Mouse (Mus musculus) heart, adult 2 months (tissue): Measurements from ENCODE around the gene Qprt. TPM values are rescaled to one million over a fixed set of nuclear protein-coding genes. Genes with fewer than 3 reads are reported as not detected.
A peak's percentile ranks its signal among the peaks of the same experiment; 100 is the strongest.

Experiments
- DNase-seq, 2 experiments: peaks; one replicate each; pipeline ENCODE4 v3.0.0; 2021
- H3K27ac ChIP-seq: fragments of 200-600 bp; 2 replicates; pipeline ENCODE4 v1.8.1; 2022
- H3K27me3 ChIP-seq: fragments of 200-500 bp; 2 replicates; pipeline ENCODE4 v1.6.1; 2012; ENCODE audit warnings: mild to moderate bottlenecking, low read length, inconsistent platforms, mixed read lengths; ENCODE audit not compliant: control insufficient read depth, insufficient read depth
- H3K36me3 ChIP-seq: fragments of 200-500 bp; 2 replicates; pipeline ENCODE4 v1.6.1; 2012; ENCODE audit warnings: low read length, inconsistent platforms; ENCODE audit not compliant: control insufficient read depth, insufficient read depth
- H3K4me1 ChIP-seq: fragments of 200-500 bp; 2 replicates; pipeline ENCODE4 v1.6.1; 2011; ENCODE audit warnings: low read length; ENCODE audit not compliant: control insufficient read depth, insufficient read depth
- H3K4me3 ChIP-seq: fragments of 200-600 bp; 2 replicates; pipeline ENCODE4 v1.8.1; 2022
- H3K79me2 ChIP-seq: fragments of 200-500 bp; replicated peaks from 2 replicates; pipeline ENCODE4 v1.6.1; 2012; ENCODE audit warnings: mild to moderate bottlenecking, inconsistent platforms, low read length, moderate library complexity, mixed read lengths; ENCODE audit not compliant: control insufficient read depth, insufficient read depth
- H3K9ac ChIP-seq: fragments of 200-500 bp; 2 replicates; pipeline ENCODE4 v1.6.1; 2012; ENCODE audit warnings: low read depth, mild to moderate bottlenecking, control low read depth, inconsistent platforms, low read length, mixed read lengths
- CTCF ChIP-seq: fragments of 200-600 bp; IDR thresholded peaks from 2 replicates; pipeline ENCODE4 v1.8.1; 2022; ENCODE audit warnings: antibody characterized with exemption, mild to moderate bottlenecking, moderate library complexity
- EP300 ChIP-seq: fragments of 200-500 bp; IDR thresholded peaks from 2 replicates; pipeline ENCODE4 v1.6.1; 2011; ENCODE audit warnings: low read depth, low read length, control low read depth; ENCODE audit not compliant: insufficient read depth
- POLR2A ChIP-seq: fragments of 200-500 bp; IDR thresholded peaks from 2 replicates; pipeline ENCODE4 v1.6.1; 2011; ENCODE audit warnings: mild to moderate bottlenecking, low read depth, low read length, control low read depth; ENCODE audit not compliant: insufficient read depth
- WGBS: fragments of 180-500 bp; shearing (Covaris S2); methylation state at CpG from one replicate; pipeline ENCODE4 v1.1.7; 2018; 5-methylcytosine and 5-hydroxymethylcytosine counted together
- intact Hi-C: fragments of 180-260 bp; cut with DNase I; formaldehyde crosslinking; loops from one replicate; pipeline ENCODE4 v1.15.1; 2025
- polyA plus RNA-seq: library from polyadenylated mRNA; depleted of rRNA; stranded (reverse); fragments of >200 nt; gene quantifications from 2 replicates; pipeline ENCODE4 v1.2.3, GENCODE M21; 2012
- total RNA-seq, 2 experiments: library from RNA; stranded (reverse); gene quantifications; 2 replicates each; pipeline ENCODE4 v1.2.3; 2021

Qprt gene
- total and polyA plus RNA-seq, 3 experiments, result 0.25 TPM; not detected in 2

DNA sequence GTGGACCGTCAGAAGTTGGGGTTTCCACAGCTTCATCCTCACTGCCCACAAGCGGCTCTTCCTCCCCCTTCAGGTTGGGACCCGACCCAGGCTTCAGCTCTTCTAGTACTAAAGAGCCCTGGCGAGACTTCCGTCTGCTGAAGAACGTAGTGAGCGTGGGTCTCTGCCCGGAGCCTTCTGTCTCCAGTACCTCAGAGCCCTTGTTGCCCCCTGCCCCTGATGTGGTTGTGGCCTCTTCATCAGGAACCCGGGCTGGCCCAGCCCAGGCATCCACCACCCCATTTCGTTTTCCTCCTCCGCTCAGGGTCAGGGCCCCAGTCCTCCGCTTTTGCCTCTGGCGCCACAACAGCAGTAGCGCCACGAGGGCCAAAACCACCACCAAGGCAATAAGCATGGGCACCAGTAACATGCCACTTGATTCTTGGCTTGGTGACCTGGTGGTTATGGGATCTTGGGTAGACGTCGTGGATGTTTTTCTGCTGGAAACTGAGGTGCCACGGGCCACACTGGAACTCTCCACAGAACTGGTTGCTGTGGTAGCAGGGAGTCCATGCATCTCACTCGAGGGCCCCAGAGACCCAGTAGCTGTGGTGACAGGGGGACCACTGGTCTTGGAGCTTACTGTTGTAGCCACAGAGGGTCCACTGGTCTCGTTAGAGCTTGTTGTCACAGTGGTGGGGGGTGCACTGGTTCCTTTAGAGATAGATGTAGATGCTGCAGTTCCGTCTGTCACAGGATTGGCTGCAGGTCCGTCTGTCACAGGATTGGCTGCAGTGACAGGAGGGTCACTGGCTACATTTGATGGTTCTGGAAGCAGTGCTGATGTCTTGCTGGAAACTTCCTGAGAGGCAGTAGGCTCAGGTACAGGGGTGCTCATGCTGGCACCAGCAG, 14.4 kb upstream of the Qprt start:
- Histone ChIP-seq H3K79me2 (no peaks in the 10 kb centered on the region), H3K27me3 (no peaks in the 10 kb centered on the region), H3K4me1 (no peaks in the 10 kb centered on the region), H3K4me3 (no peak overlapping the region), H3K36me3 (no peaks in the 10 kb centered on the region), H3K9ac (no peak overlapping the region), H3K27ac (no peak overlapping the region)
- no peak for DNase-seq
- intact Hi-C loops, result no loop called here
- 81% methylated on average over 22 of the region's 22 CpGs for WGBS
- TF ChIP-seq CTCF (no peak), EP300 (no peak), POLR2A (no peak)

- Histone ChIP-seq H3K9ac (no peak overlapping the region), H3K4me3 (no peak overlapping the region), H3K27ac (no peak overlapping the region), H3K79me2 (no peaks in the 10 kb centered on the region), H3K27me3 (no peaks in the 10 kb centered on the region), H3K36me3 (no peaks in the 10 kb centered on the region), H3K4me1 (no peaks in the 10 kb centered on the region)
- no peak for TF ChIP-seq CTCF
- TF ChIP-seq EP300, result no peak
- TF ChIP-seq POLR2A, result no peak
- intact Hi-C loops, result loop anchor here (5.0 kb wide), 1 partner anchor 37 kb away; no protein-coding TSS in a partner anchor
- DNase-seq, result no peak
- WGBS, result 73% methylated on average over 11 of the region's 11 CpGs
Measured at GRCm38 (mm10) chr7:127134821-127135447, 12.9 kb upstream of the Qprt start.

GRCm38 (mm10) chr7:127133125-127133524, 11.1 kb upstream of the Qprt start:
- H3K4me1 ChIP-seq, result no peaks in the 10 kb centered on the region
- WGBS, result 68% methylated on average over 5 of the region's 5 CpGs
- no peak overlapping the region for H3K27ac ChIP-seq
- TF ChIP-seq CTCF (no peak), EP300 (no peak), POLR2A (no peak)
- H3K9ac ChIP-seq, result no peak overlapping the region
- intact Hi-C loops, result loop anchor here (5.0 kb wide), 1 partner anchor 39 kb away; no protein-coding TSS in a partner anchor
- no peaks in the 10 kb centered on the region for H3K79me2 ChIP-seq
- H3K27me3 ChIP-seq, result no peaks in the 10 kb centered on the region
- H3K4me3 ChIP-seq, result no peak overlapping the region
- no peaks in the 10 kb centered on the region for H3K36me3 ChIP-seq
- DNase-seq, result no peak

DNA sequence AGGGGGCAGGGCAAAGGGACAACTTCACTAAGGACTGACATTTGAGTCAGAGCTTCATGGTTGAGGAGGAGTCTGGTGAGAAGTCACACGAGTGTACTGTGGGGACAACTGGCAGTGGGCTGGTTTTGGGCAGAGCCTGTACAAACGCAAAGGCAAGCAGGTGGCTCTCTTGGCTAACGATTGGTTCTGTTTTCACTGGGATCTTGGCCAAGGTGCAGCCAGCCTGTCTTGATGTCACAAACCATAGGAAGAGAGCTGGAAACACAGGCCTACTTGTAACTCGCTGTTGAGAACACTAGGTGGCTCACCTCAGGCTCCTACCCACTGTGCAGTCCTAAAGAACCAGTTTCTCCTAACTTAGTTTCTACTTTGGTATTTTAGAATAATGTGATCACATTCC, 7.6 kb upstream of the Qprt start:
- no peak overlapping the region for H3K4me3 ChIP-seq
- intact Hi-C loops, result loop anchor here (5.0 kb wide), 1 partner anchor 43 kb away; no protein-coding TSS in a partner anchor
- no peak overlapping the region for H3K27ac ChIP-seq
- DNase-seq, result no peak
- no peak for TF ChIP-seq EP300
- TF ChIP-seq CTCF, result peak; percentile 66
- TF ChIP-seq POLR2A, result no peak
- 9% methylated on average over 4 of the region's 4 CpGs for WGBS
- no peaks in the 10 kb centered on the region for H3K79me2 ChIP-seq
- no peak overlapping the region for H3K9ac ChIP-seq
- H3K4me1 ChIP-seq, result no peaks in the 10 kb centered on the region
- H3K36me3 ChIP-seq, result no peaks in the 10 kb centered on the region
- H3K27me3 ChIP-seq, result no peaks in the 10 kb centered on the region

- H3K27me3 ChIP-seq, result no peaks in the 10 kb centered on the region; the same call in 1 of the 2 replicates
- H3K4me1 ChIP-seq, result peaks cover 5% of the 10 kb centered on the region
- intact Hi-C loops, result loop anchor here (5.0 kb wide), 1 partner anchor 61 kb away; no protein-coding TSS in a partner anchor
- H3K36me3 ChIP-seq, result no peaks in the 10 kb centered on the region
- H3K79me2 ChIP-seq, result no peaks in the 10 kb centered on the region
- H3K4me3 ChIP-seq, result no peak overlapping the region
- no peak overlapping the region for H3K27ac ChIP-seq
- TF ChIP-seq EP300, result no peak
- H3K9ac ChIP-seq, result no peak overlapping the region
- no peak for DNase-seq
- WGBS, result 33% methylated on average over 21 of the region's 21 CpGs
Measured at GRCm38 (mm10) chr7:127121061-127121910, 740 bp downstream of the Qprt start.
